Mouse (Mus musculus) thymus, adult 2 months (tissue): ENCODE data around the gene Olfr129.

Experiments
- CTCF ChIP-seq: fragments of 200-500 bp; IDR thresholded peaks from 2 replicates; pipeline ENCODE4 v1.5.1; 2012; ENCODE audit warnings: mild to moderate bottlenecking, control low read depth, low read length, moderate library complexity, borderline replicate concordance; ENCODE audit not compliant: control insufficient read depth, poor library complexity, insufficient read depth; ENCODE audit errors: extremely low read depth
- POLR2A ChIP-seq: fragments of 200-500 bp; IDR thresholded peaks from 2 replicates; pipeline ENCODE4 v1.6.1; 2012; ENCODE audit warnings: mild to moderate bottlenecking, low read length, control low read depth, moderate library complexity; ENCODE audit not compliant: control insufficient read depth, poor library complexity, insufficient read depth; ENCODE audit errors: extremely low read depth

GRCm38 (mm10) chr17:38082364-38082763 lies 22.5 kb upstream of the Olfr129 start:
- no peak for TF ChIP-seq POLR2A
- no peak for TF ChIP-seq CTCF
